Mouse (Mus musculus): ENCODE data around the gene Rsbn1l.

DNA sequence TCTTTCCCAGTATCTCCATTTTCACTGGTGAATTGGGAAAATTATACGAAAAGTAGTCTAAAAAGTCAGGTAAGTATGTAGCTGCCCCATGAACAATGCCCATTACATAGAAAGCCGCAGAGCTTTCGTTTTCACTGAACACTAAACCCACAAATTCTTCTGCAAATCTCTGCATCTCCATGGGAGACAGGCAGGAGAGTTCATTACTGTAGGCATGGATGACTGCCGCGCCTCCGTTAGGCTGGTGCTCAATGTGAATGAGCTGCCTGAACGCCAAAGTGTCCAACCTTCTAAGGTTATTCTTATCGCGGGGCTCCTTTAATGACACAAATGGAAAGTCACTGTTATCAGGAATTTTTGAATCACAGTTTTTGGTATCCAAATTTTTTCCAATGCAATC is 36.6 kb downstream of the Rsbn1l start:
- TF ChIP-seq CTCF (IDR thresholded peaks at IDR 0.05; ENCODE audit: control insufficient read depth, insufficient read depth, low read length) = no peak
- TF ChIP-seq POLR2A (IDR thresholded peaks at IDR 0.05; ENCODE audit: borderline replicate concordance, control insufficient read depth, low read depth, low read length) = no peak

All from bone marrow, adult 2 months (tissue).